Mouse (Mus musculus) myocyte (in vitro differentiated cells): ENCODE measurements around the gene 3110082I17Rik.

Source experiments
- CEBPB ChIP-seq: IDR thresholded peaks from 2 replicates; pipeline ENCODE4 v1.6.1; 2011; ENCODE audit warnings: mild to moderate bottlenecking, moderate library complexity; ENCODE audit not compliant: poor library complexity, insufficient read depth, severe bottlenecking
- MAX ChIP-seq: IDR thresholded peaks from one replicate; pipeline ENCODE4 v1.6.1; 2011; ENCODE audit warnings: low read depth, mild to moderate bottlenecking, control low read depth
- POLR2A ChIP-seq: IDR thresholded peaks from one replicate; pipeline ENCODE4 v1.6.1; 2011; ENCODE audit warnings: low read depth, mild to moderate bottlenecking, control low read depth, moderate library complexity; ENCODE audit not compliant: insufficient read length
- POLR2AphosphoS2 ChIP-seq: IDR thresholded peaks from one replicate; pipeline ENCODE4 v1.6.1; 2011; ENCODE audit warnings: low read depth, control low read depth; ENCODE audit not compliant: insufficient read length
- TCF12 ChIP-seq: IDR thresholded peaks from one replicate; pipeline ENCODE4 v1.6.1; 2011; ENCODE audit warnings: mild to moderate bottlenecking, control low read depth; ENCODE audit not compliant: poor library complexity, insufficient read depth, severe bottlenecking

- TF ChIP-seq CEBPB (no peak), TCF12 (no peak), POLR2A (no peak), POLR2AphosphoS2 (no peak), MAX (no peak)
Observed at GRCm38 (mm10) chr5:139338403-139338802, 121.9 kb downstream of the 3110082I17Rik start.
